Mouse (Mus musculus): ENCODE results near the gene Il20ra. TPM values are rescaled to one million over a fixed set of nuclear protein-coding genes. Genes with fewer than 3 reads are reported as not detected.

Il20ra gene
- total RNA-seq (2015) (0.39 TPM in 1 of 2 replicates, not detected in the other), total RNA-seq (2017) (0.73 TPM in 1 of 2 replicates, not detected in the other)

DNA sequence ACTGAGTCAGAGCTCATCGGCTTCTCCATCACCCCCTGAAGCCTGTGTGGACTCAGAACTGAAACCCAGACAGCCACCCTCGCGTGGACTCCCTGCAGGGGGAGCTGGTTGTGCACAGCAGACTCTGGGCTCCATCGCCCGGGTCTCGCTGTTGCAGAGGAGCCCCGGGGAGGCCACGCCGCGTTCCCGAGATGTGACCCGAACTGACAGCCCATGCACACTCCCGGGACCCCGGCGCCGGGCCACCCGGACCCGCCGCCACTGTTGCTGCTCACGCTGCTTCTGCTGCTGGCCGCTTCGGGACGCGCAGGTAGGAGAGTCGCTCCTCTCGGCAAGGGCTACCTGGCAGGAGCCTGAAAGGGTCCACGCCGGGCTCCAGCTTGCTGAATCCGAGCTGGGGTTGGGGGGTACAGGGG, at the start of gene Il20ra:
Gene Il20ra (plus strand): TSS at position 150 of the 416 bp plus-strand sequence.
- ATAC-seq (ENCODE audit: poor library complexity, severe bottlenecking): peak; percentile 88

DNA sequence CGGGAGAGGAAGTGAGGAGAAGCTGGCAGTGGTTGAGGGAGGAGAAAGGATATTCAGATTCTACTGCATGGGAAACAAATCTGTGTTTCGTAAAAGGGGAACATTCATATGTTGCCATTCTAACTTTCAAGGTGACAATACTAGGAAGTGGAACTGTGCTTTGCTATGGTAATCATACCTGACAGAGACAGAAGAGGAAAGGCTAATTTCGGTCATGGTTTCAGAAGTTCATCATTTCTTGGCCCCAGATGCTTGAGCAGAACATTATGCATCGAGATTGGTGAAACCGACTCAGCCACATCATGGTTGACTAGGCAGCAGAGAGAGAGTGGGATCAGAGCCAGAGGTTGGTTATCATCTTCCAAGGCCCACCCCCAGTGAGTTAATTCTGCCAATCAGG, 43.4 kb upstream of the Il20ra start:
- ATAC-seq (ENCODE audit: poor library complexity, severe bottlenecking): peak; percentile 67

DNA sequence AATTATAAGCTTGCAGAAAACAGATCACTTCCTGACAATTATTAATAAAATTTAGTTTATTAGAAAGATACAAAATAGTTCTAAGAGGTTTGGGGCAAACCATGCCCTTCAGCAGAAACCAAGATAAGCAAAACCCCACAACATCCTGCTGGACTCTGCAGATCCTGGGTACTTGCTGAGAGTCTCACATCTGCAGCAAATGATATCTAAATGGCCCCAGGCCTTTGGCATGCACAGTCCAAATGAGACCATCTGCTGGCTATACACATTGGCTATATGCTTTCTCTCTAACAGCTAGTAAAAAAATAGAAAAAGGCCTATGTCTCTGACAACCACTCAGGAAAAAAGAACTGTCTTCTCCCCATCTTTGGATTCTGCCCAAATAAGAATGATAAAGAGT, 40.4 kb upstream of the Il20ra start:
- no peak for ATAC-seq (ENCODE audit: poor library complexity, severe bottlenecking)

- no peak for ATAC-seq (ENCODE audit: poor library complexity, severe bottlenecking)
Measured at GRCm38 (mm10) chr10:19673146-19673545, 39.2 kb upstream of the Il20ra start.

DNA sequence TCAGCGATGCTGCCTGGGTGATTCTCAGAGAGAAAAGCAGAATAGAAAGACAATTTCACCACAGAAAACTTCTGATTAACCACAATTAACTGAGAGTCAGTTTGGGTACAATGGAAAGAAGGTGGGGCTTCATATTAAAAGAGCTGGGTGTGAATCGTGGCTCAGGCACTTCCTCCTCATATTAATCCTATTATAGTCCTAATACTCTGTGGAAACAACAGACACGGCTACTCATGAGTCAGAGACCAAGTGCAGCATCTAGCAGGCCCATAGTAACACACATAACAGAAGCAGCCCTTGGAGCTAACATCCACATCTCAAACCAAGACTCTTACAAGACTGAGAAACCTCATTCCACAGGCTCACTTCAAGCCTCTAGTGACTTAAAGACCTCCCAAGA, 24.7 kb upstream of the Il20ra start:
- ATAC-seq (ENCODE audit: poor library complexity, severe bottlenecking): peak; percentile 47

DNA sequence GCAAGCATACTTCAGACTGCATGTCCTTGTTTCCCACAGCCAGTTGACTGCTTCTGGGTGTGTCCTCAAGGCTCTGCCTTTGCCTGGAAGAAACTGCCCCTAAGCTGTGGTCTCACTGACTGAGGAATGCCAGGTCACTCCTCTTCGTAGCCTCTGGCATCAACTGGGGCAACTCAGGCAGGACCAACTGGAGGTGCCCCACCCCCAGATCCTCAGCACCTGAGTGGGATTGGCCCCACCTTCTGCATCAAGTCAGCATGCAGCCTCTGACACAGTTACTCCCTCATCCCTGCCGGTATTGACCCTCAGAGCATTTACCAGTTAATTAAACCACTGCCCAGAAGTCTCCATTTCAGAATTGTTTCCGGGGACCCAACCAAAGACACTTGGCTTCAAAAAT, 21.1 kb upstream of the Il20ra start:
- ATAC-seq (ENCODE audit: poor library complexity, severe bottlenecking): no peak

GRCm38 (mm10) chr10:19691771-19692170, 20.6 kb upstream of the Il20ra start:
- peak; percentile 86 for ATAC-seq (ENCODE audit: poor library complexity, severe bottlenecking)

- no peak for ATAC-seq (ENCODE audit: poor library complexity, severe bottlenecking)
Measured at GRCm38 (mm10) chr10:19692332-19692731, 20.0 kb upstream of the Il20ra start.

- ATAC-seq (ENCODE audit: poor library complexity, severe bottlenecking): peak; percentile 78
Measured at GRCm38 (mm10) chr10:19692988-19693387, 19.4 kb upstream of the Il20ra start.

DNA sequence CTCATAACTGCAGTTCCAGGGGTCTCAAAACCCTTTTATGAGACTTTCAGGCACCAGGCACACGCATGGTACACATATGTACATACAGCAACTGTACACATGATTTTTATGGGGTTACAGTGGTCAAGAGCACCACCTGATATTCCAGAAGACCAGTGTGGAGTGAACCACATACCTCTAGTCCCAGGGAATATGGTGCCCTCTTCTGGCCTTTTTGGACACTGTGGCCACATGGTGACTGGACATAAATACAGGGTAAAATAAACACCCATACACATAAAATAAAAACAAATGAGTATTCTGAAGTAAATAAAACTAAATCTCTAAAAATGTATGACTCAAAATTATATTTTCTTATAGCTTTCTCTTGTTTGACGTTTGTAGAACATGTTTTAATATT, 18.7 kb upstream of the Il20ra start:
- ATAC-seq (ENCODE audit: poor library complexity, severe bottlenecking): no peak

GRCm38 (mm10) chr10:19699331-19699730, 13.0 kb upstream of the Il20ra start:
- no peak for ATAC-seq (ENCODE audit: poor library complexity, severe bottlenecking)

- no peak for ATAC-seq (ENCODE audit: poor library complexity, severe bottlenecking)
Measured at GRCm38 (mm10) chr10:19704445-19704844, 7.9 kb upstream of the Il20ra start.

- no peak for ATAC-seq (ENCODE audit: poor library complexity, severe bottlenecking)
Measured at GRCm38 (mm10) chr10:19707768-19708167, 4.6 kb upstream of the Il20ra start.

DNA sequence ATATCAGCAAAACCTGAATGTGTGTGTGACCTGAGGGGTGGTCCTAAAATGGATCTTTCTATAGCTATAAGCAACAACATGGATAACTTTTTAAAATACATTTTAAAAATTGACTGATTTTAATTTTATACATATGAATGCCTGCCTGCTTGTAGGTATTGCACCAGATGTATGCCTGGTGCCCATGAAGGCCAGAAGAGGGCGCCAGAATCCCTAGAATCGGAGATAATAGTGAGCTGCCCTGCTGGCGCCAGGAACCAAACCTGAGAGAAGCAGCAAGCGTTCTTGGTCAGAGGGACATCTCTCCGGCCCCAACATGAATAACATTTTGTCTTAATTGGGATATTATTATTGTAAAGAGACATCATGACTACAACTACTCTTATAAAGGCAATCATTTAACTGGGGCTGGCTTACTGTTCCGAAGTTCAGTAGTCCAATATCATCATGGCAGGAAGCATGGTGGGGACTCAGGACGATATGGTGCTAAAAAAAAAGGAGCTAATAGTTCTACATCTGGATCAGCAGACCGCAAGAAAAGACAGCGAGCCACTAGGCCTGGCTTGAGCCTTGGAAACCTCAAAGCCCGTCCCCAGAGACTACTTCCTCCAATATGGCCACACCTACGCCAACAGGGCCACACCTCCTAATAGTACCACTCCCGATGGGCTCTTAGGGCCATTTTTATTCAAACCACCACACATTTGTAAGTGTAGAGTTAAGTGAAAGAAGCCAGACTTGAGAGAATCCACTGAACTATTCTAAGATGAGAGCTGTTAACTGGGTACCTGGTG, 3.9 kb upstream of the Il20ra start:
- ATAC-seq (ENCODE audit: poor library complexity, severe bottlenecking): peak; percentile 71; the same call in 1 of the 2 replicates

DNA sequence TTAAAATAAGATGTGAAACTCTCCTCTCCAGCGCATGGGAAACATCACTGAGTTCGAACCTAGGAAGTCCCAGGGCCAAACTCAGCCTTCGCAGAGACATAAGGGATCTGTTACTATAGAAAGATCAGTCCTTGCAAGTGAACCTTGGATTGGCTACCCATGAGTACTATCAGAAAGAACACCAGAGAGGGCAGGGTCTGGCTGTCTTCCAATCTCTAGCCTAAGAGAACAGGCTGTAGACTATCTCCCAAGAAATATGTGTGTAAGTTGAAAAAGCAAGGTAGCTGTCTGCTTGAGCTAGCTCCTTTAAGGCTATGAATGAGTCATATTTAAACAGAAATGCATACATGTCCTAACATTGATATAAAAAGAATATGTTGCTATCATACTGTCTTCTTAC, 1.4 kb upstream of the Il20ra start:
- no peak for ATAC-seq (ENCODE audit: poor library complexity, severe bottlenecking)

DNA sequence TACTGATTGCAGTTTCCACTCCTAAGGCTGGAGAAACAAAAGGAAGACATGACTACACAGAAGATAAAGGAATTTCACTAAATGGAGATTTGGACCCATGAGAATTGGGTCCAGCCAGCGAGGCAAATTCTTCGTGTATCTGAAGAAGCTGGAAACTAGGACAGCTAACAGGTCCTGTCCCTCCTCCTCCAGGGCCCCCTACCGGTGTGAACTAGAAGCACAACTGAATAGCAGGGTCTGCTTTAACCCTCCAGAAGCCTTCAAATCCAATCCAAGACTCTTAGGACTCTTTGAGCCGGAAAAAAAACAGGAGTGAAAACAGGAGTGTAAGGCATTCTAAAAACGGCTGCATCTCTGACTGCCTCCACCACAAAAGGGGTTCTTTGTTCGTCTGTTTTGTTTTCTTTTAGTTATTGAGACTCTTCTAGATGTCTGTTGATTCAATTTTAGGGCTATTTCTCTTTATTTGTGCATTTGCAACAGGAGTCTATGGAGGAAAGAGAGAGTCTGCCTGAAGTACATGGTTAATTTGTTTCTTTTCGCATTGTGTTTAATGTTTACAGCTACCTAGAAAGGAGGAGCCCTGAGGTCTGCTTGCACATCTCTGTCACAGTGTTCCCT, 709 bp upstream of the Il20ra start:
- no peak for ATAC-seq (ENCODE audit: poor library complexity, severe bottlenecking)

DNA sequence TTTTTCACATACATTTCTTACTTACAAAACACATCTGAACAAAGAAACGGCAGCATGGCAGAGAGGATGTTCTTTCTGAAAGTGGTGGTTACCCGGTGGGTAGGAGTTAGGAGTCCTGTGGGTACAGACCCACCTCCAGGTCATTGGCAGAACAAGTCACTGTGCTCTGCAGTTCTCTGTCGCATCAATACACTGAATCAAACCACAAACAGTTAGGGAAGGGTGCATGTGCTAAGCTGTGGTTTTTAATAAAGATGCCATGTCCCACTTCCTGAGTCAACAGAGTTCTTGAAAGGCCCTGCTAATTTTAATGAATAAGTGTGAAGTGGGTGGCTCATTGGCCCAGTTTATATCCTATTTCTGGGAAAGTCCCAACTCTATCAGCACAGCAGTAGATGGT, 6.3 kb downstream of the Il20ra start:
- peak; percentile 69 for ATAC-seq (ENCODE audit: poor library complexity, severe bottlenecking)

- ATAC-seq (ENCODE audit: poor library complexity, severe bottlenecking): no peak
Measured at GRCm38 (mm10) chr10:19722320-19722719, 9.9 kb downstream of the Il20ra start.

GRCm38 (mm10) chr10:19724158-19724832, 11.9 kb downstream of the Il20ra start:
- ATAC-seq (ENCODE audit: poor library complexity, severe bottlenecking): 0 out of 2 replicates have a peak, but pooled peaks have one; percentile 43

GRCm38 (mm10) chr10:19738442-19738841, 26.1 kb downstream of the Il20ra start:
- peak; percentile 57 for ATAC-seq (ENCODE audit: poor library complexity, severe bottlenecking)

DNA sequence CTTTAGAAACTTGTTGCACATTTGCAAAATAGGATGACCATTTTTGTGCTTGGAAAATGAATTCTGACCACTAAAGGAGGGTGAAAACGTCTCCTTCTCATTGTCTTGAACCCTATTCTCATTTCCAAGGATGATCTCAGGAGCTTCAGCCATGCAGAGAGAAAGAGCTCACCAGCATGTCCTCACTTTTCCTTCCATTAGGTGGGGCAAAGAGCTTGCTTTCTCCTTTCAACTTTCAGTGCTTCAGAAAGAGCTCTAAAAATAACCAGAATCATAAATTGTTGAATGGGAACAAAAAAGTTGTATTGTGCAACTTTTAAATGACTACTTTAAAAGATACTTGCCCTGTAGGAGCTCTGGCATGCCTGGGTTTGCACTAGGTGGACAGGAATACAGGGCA, 33.3 kb downstream of the Il20ra start:
- ATAC-seq (ENCODE audit: poor library complexity, severe bottlenecking): no peak

DNA sequence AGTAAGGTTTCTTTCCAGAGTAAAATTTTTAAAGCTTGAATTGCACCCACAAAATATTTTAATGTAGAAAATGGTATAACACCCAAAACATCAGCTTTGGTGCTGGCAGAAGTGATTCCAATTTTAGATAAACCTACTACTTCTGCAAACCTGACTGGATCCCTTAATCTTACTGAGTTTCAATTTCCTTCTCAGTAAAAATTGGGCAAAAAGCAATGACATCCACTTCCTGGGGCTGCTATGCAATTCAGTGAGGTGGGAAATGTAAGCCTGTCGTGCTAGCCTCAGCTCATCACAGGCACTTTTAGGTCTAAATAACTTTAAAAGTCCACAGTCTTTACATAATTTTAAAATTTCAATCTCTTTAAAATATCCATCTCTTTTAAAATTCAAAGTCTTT, 33.8 kb downstream of the Il20ra start:
- peak; percentile 63 for ATAC-seq (ENCODE audit: poor library complexity, severe bottlenecking)

Data from megakaryocyte, adult 5-6 weeks (primary cell).